Mouse (Mus musculus): ENCODE results near the gene Cdc26.

The Cdc26 gene

GRCm38 (mm10) chr4:62398956-62399355 lies 9.5 kb downstream of the Cdc26 start:
- no peak for DNase-seq (ENCODE audit: low spot score)

GRCm38 (mm10) chr4:62397616-62398365 lies 10.7 kb downstream of the Cdc26 start:
- DNase-seq (ENCODE audit: low spot score): no peak

- DNase-seq (ENCODE audit: low spot score): no peak
Measured at GRCm38 (mm10) chr4:62395806-62396205, 12.6 kb downstream of the Cdc26 start.

GRCm38 (mm10) chr4:62393459-62393858 lies 15.0 kb downstream of the Cdc26 start:
- no peak for DNase-seq (ENCODE audit: low spot score)

- no peak for DNase-seq (ENCODE audit: low spot score)
Measured at GRCm38 (mm10) chr4:62391892-62392291, 16.6 kb downstream of the Cdc26 start.

- no peak for DNase-seq (ENCODE audit: low spot score)
Measured at GRCm38 (mm10) chr4:62389592-62390512, 18.6 kb downstream of the Cdc26 start.

- no peak for DNase-seq (ENCODE audit: low spot score)
Measured at GRCm38 (mm10) chr4:62385439-62385838, 23.0 kb downstream of the Cdc26 start.

- DNase-seq (ENCODE audit: low spot score): no peak
Measured at GRCm38 (mm10) chr4:62384159-62384558, 24.3 kb downstream of the Cdc26 start.

GRCm38 (mm10) chr4:62383752-62384151 lies 24.7 kb downstream of the Cdc26 start:
- DNase-seq (ENCODE audit: low spot score): no peak

GRCm38 (mm10) chr4:62383207-62383606 lies 25.2 kb downstream of the Cdc26 start:
- no peak for DNase-seq (ENCODE audit: low spot score)

- DNase-seq (ENCODE audit: low spot score): no peak
Measured at GRCm38 (mm10) chr4:62379724-62380381, 28.6 kb downstream of the Cdc26 start.

GRCm38 (mm10) chr4:62376123-62376522 lies 32.3 kb downstream of the Cdc26 start:
- DNase-seq (ENCODE audit: low spot score): no peak

GRCm38 (mm10) chr4:62374342-62374741 lies 34.1 kb downstream of the Cdc26 start:
- DNase-seq (ENCODE audit: low spot score): no peak

GRCm38 (mm10) chr4:62373668-62374067 lies 34.8 kb downstream of the Cdc26 start:
- no peak for DNase-seq (ENCODE audit: low spot score)

GRCm38 (mm10) chr4:62372818-62373520 lies 35.5 kb downstream of the Cdc26 start:
- DNase-seq (ENCODE audit: low spot score): no peak

GRCm38 (mm10) chr4:62372410-62372809 lies 36.0 kb downstream of the Cdc26 start:
- no peak for DNase-seq (ENCODE audit: low spot score)

- DNase-seq (ENCODE audit: low spot score): no peak
Measured at GRCm38 (mm10) chr4:62369091-62369490, 39.4 kb downstream of the Cdc26 start.

GRCm38 (mm10) chr4:62367586-62367985 lies 40.9 kb downstream of the Cdc26 start:
- DNase-seq (ENCODE audit: low spot score): no peak

- no peak for DNase-seq (ENCODE audit: low spot score)
Measured at GRCm38 (mm10) chr4:62366291-62366690, 42.2 kb downstream of the Cdc26 start.

- DNase-seq (ENCODE audit: low spot score): no peak
Measured at GRCm38 (mm10) chr4:62364299-62364698, 44.1 kb downstream of the Cdc26 start.

GRCm38 (mm10) chr4:62362437-62362836 lies 46.0 kb downstream of the Cdc26 start:
- no peak for DNase-seq (ENCODE audit: low spot score)

- DNase-seq (ENCODE audit: low spot score): no peak
Measured at GRCm38 (mm10) chr4:62361997-62362396, 46.4 kb downstream of the Cdc26 start.

Measured in ovary, postnatal 10 days (tissue).